Mouse (Mus musculus): ENCODE data around the gene Wfdc10.
"Not testable (repeated sequence)": the region's sequence is repeated elsewhere in the genome, so short reads cannot be mapped to it uniquely, and the experiment has no call there.

The Wfdc10 gene

DNA sequence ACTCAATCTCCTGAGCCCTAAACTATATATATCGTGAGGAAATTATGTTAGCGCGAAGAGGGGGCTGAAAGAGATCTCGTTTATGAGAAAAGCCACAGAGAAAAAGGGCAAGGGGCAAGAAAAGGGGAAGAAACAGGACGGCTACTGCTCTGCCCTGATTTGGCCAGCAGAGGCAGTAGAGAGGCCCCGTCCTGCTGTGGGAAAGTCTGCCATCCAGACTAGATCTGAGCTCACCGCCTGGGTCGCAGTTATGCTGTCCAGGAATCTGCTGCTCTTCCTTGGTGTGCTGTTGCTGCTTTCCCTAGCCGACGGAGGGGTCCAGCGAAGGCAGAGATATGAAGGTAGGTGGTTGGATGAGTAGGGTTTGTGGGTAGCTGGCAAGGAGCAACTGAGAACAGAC lies at the start of gene Wfdc10:
Gene Wfdc10, plus strand, starts transcription at position 189 of the 400 bp plus-strand sequence.
- no peak for DNase-seq (ENCODE audit: low read depth)

DNA sequence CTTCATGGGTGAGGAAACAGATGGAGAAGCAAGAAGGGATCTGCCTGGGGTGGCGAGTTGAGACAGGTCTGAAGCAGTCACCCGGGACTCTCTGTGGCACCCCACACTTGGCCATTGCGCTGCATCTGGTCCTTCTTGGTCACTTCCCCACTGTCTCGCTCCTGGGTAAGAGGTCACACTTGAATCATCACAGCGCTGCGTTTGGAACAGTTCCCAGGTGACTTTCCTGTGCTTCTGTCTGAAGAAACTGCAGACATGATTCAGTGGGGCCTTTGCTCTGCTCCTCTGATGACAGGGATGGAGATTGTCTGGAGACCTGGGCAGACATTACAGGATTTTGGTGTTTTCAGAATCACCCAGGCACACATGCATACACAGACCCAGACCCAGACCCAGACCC lies 47.1 kb upstream of the Wfdc10 start:
- no peak for DNase-seq (ENCODE audit: low read depth)

- DNase-seq (ENCODE audit: low read depth) = not testable (repeated sequence)
Measured at GRCm38 (mm10) chr2:164613471-164613870, 42.4 kb upstream of the Wfdc10 start, which contains the start of the genes Wfdc6b and Wfdc8. Wfdc6b (plus strand) TSS chr2:164613522. Wfdc8 (minus strand) TSS chr2:164613626.

DNA sequence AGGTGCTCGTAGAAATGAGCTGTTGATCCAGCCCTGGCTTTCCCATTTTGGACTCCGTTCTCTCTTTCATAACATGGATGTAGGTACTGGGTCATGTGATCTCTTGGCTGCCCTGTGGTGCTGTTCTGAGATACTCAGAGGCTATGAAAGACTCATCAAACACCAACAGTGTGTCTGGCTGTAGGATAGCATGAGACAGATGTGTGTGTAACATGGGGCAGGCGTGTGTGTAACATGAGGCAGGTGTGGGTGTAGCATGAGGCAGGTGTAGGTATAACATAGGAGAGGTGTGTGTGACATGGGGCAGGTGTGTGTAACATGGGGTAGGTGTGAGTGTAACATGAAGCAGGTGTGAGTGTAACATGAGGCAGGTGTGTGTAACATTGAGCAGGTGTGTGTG lies 40.5 kb upstream of the Wfdc10 start:
- no peak for DNase-seq (ENCODE audit: low read depth)

- DNase-seq (ENCODE audit: low read depth) = no peak
Measured at GRCm38 (mm10) chr2:164619050-164619449, 36.8 kb upstream of the Wfdc10 start.

GRCm38 (mm10) chr2:164621775-164622174 lies 34.1 kb upstream of the Wfdc10 start:
- no peak for DNase-seq (ENCODE audit: low read depth)

- no peak for DNase-seq (ENCODE audit: low read depth)
Measured at GRCm38 (mm10) chr2:164635266-164635665, 20.6 kb upstream of the Wfdc10 start.

- no peak for DNase-seq (ENCODE audit: low read depth)
Measured at GRCm38 (mm10) chr2:164638696-164639095, 17.1 kb upstream of the Wfdc10 start, which contains the start of gene Wfdc16. Wfdc16 (minus strand) TSS chr2:164638796.

GRCm38 (mm10) chr2:164641129-164641528 lies 14.7 kb upstream of the Wfdc10 start:
- DNase-seq (ENCODE audit: low read depth) = no peak

DNA sequence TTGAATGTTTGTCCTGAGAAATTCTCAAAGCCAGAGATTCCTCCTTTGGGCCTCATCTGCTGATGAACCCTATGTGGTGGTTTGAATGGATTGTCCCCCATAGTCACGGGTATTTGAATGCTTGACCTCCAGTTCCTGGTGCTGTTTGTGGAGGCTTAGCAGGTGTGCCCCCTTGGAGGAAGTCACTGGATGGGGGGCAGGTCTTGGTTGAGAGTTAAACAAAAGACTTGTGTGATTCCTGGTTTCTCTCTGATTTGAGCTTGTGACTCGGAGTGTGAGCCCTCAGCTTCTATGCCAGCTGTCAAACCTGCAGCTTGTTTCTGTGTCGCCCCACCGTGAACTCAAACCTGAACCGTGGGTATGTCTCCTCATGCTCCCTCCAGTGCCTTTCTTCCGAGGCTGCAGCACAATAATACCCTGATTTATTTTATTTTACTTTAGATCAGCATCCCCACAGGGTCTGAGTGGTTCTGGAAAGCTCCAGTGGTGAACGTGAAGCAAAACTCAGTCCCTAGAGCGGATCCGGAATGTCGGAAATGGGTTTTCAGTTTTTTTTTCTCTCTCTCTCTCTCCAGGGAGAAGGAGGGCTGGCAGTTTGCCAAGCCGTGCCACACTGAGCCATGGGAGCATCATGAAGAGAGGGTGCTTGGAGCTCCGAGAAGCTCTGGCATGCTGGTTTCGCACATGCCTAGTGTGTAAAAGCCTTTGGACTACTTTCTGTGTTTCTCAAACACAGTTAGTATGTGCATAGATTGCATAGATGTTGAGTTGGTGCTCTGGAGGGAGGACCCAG lies 13.8 kb upstream of the Wfdc10 start:
- no peak for DNase-seq (ENCODE audit: low read depth)

GRCm38 (mm10) chr2:164656483-164656882 lies 637 bp downstream of the Wfdc10 start, which contains the start of gene Wfdc9:
Wfdc9 (minus strand) TSS chr2:164656583.
- no peak for DNase-seq (ENCODE audit: low read depth)

DNA sequence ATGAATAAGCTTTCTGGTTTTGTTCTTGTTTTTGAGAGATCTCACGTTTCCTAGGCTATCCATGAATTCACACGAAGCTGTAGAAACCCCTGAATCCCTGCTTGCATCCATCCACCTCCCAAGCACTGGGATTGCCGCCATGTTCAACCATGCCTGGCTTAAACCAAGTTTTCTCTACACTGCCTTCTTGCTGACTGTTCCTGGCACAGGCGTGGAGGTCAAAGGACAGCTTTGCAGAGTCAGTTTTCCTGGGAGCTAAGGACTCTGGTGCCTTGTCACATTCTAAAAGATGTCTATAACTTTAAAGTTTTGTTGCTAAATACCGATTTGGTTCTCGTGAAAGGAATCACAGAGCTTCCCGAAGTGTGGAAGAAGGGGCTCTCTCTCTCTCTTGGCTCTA lies 9.0 kb downstream of the Wfdc10 start:
- no peak for DNase-seq (ENCODE audit: low read depth)

- DNase-seq (ENCODE audit: low read depth) = no peak
Measured at GRCm38 (mm10) chr2:164670261-164670660, 14.4 kb downstream of the Wfdc10 start.

DNA sequence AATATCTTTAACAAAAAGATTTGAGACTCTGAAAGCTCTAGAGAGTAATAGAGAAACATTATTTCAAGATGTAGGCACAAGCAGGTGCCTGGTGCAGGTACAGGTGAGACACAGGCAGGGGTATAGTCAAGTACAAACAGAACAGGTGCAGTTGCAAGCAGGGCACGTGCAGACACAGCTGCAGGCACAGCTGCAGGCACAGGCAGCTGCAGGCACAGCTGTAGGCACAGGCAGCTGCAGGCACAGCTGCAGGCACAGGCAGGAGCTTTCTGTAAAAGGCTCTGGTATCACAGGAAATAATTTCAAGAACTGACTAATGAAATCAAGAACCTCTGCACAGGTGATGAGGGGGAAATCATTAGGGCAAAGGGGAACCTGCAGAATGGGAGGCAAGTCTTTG lies 15.1 kb downstream of the Wfdc10 start:
- DNase-seq (ENCODE audit: low read depth) = no peak

GRCm38 (mm10) chr2:164673987-164674386 lies 18.1 kb downstream of the Wfdc10 start, which contains the start of gene Wfdc11:
Wfdc11 (minus strand) TSS chr2:164674087.
- DNase-seq (ENCODE audit: low read depth) = no peak

DNA sequence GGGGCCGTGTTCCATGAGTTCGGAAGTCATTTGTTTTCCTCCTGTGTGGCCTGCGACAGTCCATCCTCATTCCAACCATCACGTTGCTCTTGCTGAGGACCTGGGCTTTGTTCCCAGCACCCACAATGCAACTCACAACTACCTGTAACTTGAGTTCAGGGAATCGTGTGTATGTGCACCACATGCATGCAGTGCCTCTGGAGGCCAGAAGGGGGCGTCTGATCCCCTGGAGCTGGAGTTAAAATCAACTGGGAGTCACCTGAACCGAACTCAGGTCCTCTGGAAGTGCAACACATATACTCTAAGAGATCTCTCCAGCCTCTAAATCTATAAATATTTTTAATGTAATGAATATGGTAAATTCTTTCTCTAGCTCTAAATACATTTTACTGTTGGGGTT lies 20.3 kb downstream of the Wfdc10 start:
- DNase-seq (ENCODE audit: low read depth) = no peak

GRCm38 (mm10) chr2:164676916-164677685 lies 21.3 kb downstream of the Wfdc10 start:
- DNase-seq (ENCODE audit: low read depth) = no peak

DNA sequence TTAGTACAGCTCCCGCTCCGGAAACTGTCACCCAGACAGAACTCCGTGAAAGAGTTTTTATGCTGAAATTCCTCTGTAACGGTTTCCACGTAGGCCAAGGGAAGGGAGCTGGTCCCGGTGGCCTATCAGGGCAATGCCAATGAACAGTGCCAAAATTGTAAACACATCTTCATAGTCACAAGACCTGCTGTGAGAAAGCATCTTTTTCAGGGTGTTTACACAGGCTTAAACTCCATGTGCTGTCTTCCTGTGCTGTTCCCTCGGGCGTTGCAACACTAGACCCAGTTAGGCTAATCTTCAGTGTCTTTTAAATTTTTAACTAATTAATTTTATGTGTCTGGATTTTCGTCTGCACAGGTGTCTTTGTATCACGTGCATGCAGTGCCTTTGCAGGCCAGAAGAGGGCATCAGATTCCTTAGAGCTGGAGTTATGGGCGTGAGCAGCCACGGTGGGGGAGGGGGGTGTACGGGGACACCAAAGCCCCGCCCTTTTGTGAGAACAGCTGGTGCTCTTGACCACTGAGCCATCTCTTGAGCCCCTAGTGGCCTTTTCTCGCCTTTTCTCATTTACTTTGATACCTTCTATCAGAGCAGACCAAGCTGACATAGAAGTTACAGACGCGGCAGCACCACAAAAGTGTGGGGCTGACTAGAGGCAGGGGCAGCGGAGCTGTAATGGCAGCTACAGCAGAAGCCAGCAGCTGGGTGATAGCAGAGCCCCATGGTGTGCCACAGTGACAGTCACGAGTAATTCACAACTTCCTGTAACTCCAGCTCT lies 23.2 kb downstream of the Wfdc10 start:
- DNase-seq (ENCODE audit: low read depth) = peak; percentile 32

DNA sequence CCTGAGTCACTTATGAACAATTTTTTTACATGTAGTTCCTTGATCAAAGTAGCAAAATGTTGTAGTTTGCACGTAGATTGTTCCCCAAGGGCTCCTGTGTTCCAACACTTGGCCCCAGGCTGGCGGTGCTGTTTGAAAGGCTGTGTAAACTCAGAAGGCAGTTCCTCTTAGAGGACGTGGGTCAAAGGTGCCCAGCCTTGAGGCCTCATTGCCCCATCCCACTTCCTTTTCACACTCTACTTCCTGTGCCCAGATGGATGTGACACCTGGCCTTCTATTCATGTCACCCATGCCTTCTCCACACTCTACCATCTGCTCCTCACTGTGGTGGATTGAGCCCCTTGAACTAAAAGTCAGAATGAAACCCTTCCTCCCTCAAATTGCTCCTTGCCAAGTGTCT lies 24.1 kb downstream of the Wfdc10 start:
- no peak for DNase-seq (ENCODE audit: low read depth)

DNA sequence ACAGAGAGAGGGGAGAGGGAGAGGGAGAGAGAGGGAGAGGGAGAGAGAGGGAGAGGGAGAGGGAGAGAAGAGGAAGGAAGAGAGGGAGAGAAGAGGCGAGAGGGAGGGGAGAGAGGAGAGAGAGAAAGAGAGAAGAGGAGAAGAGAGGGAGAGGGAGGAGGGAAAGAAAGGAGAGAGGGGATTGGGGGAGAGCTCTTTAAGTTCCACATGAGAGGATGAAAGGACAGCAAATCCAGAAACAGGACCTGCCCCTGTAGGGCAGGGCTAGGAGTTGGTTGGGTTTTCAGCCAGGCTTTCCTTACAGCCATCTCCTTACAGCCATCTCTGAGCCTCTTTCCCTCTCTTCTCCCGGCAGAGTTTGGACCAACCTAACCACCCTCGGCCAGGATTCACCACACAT lies 29.0 kb downstream of the Wfdc10 start, which contains the start of gene Wfdc13:
Gene Wfdc13, plus strand, starts transcription at position 301 of the 400 bp plus-strand sequence.
- DNase-seq (ENCODE audit: low read depth) = no peak

GRCm38 (mm10) chr2:164698201-164698600 lies 42.4 kb downstream of the Wfdc10 start, which contains the start of gene Spint4:
Spint4 (plus strand) TSS chr2:164698501.
- no peak for DNase-seq (ENCODE audit: low read depth)

- no peak for DNase-seq (ENCODE audit: low read depth)
Measured at GRCm38 (mm10) chr2:164700959-164701358, 45.1 kb downstream of the Wfdc10 start.

Data from c-Kit-positive CD71-positive TER-119-negative erythroid progenitor cells, embryonic 14.5 days (primary cell).